Mouse (Mus musculus): ENCODE data around the gene Epb41l1.

The Epb41l1 gene

GRCm38 (mm10) chr2:156529726-156530125, 109.0 kb downstream of the Epb41l1 start:
- no peak for DNase-seq (ENCODE audit: low spot score in 2 of 2)

DNA sequence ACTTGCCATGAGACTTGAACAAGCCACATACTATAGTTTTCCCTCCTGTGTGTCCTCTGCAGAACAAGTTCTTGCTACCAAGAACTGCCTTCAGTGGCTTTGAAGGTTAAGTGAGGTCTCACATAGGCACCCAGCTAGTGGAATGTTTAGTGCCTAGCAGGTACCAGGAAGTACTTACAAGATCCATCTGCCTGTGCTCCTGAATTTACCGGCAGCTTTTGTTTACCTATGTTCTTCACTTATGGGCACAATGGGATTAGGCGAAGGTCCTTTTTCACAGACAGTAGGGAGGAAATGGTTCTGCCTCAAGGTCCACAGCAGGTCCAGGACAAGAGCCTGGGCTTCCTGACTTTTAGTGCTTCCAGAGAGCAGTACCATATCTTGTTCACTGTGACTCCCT, 112.5 kb downstream of the Epb41l1 start:
- DNase-seq (ENCODE audit: low spot score in 2 of 2), result no peak

DNA sequence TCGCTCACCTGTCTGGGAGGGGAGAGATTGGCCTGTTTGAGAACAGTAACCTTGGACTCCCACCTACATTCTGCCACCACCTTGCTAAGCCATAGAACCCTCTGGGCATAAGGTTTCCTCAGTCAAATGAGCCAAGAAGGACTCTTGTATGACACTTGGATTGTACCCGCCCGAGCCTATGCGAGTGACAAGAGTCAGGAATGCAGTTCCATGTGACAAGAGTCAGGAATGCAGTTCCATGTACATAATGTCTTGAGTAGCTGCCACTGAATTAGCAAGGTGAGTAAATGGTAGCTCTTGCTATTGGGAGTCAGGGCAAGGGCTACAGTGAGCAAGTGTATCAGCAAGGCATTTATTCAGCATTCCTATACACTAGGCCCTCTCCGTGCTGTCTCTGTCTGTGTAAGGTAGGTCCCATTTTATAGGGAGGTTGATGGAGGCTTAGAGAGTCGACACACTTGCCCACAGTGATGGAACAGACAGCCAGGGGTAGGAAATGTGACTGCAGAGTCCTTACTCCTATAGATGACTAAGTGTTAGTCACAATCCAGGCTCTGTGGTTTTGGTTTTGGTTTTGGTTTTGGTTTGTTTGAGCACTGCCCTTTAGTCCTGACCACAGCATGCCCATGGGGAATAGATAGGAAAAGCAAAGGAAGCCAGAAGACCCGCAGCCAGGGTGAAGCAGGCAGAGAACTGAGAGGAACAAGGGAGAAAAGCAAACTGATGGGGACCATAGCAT, 118.3 kb downstream of the Epb41l1 start:
- no peak for DNase-seq (ENCODE audit: low spot score in 2 of 2)

- no peak for DNase-seq (ENCODE audit: low spot score in 2 of 2)
Observed at GRCm38 (mm10) chr2:156540991-156541390, 120.3 kb downstream of the Epb41l1 start.

GRCm38 (mm10) chr2:156542410-156542809, 121.7 kb downstream of the Epb41l1 start:
- no peak for DNase-seq (ENCODE audit: low spot score in 2 of 2)

DNA sequence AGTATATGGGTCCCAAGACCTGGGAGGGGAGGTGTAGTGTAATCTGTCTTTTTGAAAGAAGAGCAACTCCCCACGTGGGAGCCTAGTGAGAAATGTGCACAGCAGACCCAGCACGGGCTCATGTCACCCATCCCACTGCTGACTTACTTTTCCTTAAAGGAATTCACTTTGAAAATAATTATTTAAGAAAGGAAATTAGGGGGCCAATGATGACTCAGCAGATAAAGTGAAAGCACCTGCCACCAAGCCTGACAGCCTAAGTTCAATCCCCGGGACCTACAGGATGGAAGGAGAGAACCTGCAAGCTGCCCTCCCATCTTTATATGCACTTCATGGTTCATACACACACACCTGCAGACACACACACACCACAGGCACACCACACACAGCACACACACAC, 123.1 kb downstream of the Epb41l1 start:
- DNase-seq (ENCODE audit: low spot score in 2 of 2), result no peak

- peak; percentile 50 to 77 for DNase-seq (ENCODE audit: low spot score in 2 of 2)
Observed at GRCm38 (mm10) chr2:156547123-156547891, 126.6 kb downstream of the Epb41l1 start, which contains the start of gene Aar2. TSS of gene Aar2 (plus strand) at chr2:156547584.

- no peak for DNase-seq (ENCODE audit: low spot score in 2 of 2)
Observed at GRCm38 (mm10) chr2:156552421-156552820, 131.7 kb downstream of the Epb41l1 start.

DNA sequence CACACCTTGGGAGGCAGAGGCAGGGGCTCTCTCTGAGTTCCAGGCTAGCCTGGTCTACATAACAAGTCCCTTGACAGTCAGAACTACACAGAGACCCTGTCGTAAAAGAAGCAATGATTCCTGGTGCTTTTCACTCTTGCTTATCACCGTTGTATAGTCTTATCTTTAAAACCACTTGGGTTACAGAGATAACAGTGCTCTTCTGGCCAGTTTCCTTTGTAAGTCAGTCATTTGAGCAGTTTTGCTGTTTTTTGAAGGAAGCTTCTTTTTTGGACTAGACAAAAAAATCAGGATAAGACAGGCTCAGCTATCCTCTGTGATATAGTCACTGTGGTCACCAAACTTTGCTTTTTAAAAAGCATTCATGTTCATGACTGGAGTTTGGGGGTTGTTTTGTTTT, 141.1 kb downstream of the Epb41l1 start:
- no peak for DNase-seq (ENCODE audit: low spot score in 2 of 2)

DNA sequence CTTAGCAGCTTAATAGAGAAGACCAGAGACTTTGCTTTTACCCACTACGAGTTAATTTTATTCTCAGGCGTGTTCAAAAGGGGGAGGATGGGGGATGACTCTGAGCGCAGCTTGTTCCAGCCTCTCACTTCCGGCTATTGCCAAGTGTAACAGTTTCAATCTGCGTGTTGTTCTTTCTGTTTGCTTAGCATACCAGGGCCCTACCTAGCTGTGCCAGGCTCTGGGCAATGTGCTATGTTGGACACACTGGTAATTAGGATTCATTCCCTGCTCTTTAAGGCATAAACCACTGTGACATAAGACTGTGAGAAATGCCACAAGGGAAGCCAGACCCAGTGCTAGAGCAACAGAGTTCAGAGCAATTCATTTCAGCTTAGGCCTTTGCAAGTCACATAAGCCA, 142.8 kb downstream of the Epb41l1 start:
- DNase-seq (ENCODE audit: low spot score in 2 of 2), result no peak

GRCm38 (mm10) chr2:156566512-156566911, 145.8 kb downstream of the Epb41l1 start:
- no peak for DNase-seq (ENCODE audit: low spot score in 2 of 2)

GRCm38 (mm10) chr2:156568647-156569046, 147.9 kb downstream of the Epb41l1 start:
- no peak for DNase-seq (ENCODE audit: low spot score in 2 of 2)

DNA sequence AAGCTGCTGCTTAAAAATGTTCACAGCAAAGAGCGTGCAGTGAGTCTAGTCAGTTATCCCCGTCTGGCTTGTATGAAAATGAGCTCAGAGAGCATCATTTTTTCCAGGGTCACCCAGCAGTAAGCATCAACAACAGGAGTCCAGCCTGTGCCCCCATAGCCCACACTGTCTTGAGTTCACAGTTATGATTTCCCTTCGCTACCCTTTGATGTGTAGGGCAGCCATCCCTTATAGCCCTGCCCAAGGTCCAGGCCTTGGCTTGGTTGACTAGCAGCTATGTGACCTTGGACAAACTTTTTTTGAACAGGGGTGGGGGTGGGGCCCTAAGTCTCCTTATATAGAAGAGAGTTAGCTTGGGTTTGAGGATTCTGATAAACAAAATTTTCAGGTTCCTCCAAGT, 148.6 kb downstream of the Epb41l1 start:
- DNase-seq (ENCODE audit: low spot score in 2 of 2), result no peak

GRCm38 (mm10) chr2:156571521-156571920, 150.8 kb downstream of the Epb41l1 start:
- DNase-seq (ENCODE audit: low spot score in 2 of 2), result no peak

DNA sequence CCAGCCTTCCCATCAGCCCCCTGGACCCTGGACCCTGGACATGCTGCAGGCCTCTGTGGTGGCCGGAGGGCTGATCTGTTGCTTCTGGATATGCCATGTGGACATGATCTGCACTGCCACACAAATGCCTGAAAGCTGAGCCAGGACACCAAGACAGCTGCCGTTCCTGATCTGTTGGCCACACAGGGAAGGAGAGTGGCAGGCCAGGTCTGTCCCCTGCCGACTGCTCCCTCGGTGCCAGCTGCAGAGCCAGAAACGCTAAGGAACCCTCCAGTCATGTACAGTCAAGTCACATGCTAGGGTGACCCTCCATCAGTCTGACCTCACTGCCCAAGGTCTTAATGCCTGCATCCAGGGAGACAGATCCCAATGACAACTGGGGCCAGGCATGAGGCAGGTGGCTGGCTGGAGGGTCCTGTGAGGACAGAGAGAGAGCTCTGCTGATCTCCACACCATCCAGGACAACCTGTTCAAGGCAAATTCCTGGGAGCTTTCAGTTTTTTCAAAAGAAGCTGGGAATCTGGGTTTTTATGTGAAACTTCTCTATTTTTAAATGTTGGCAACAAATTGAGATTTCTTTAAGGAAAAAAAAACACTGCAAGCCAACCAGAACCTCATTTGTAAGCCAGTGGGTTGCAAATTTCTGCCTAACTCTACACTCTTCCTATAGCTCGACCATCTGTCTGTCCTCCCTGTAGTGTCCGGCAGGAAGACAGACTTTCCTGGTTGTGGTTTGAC, 156.3 kb downstream of the Epb41l1 start:
- DNase-seq (ENCODE audit: low spot score in 2 of 2), result no peak

GRCm38 (mm10) chr2:156580507-156580906, 159.8 kb downstream of the Epb41l1 start:
- DNase-seq (ENCODE audit: low spot score in 2 of 2), result no peak

GRCm38 (mm10) chr2:156581244-156581643, 160.5 kb downstream of the Epb41l1 start:
- peak; percentile 80 to 85 for DNase-seq (ENCODE audit: low spot score in 2 of 2)

- DNase-seq (ENCODE audit: low spot score in 2 of 2), result no peak
Observed at GRCm38 (mm10) chr2:156582887-156583286, 162.2 kb downstream of the Epb41l1 start.

- no peak for DNase-seq (ENCODE audit: low spot score in 2 of 2)
Observed at GRCm38 (mm10) chr2:156584154-156584796, 163.6 kb downstream of the Epb41l1 start.

GRCm38 (mm10) chr2:156584797-156585471, 164.2 kb downstream of the Epb41l1 start:
- DNase-seq (ENCODE audit: low spot score in 2 of 2), result peak; percentile 59 to 63

DNA sequence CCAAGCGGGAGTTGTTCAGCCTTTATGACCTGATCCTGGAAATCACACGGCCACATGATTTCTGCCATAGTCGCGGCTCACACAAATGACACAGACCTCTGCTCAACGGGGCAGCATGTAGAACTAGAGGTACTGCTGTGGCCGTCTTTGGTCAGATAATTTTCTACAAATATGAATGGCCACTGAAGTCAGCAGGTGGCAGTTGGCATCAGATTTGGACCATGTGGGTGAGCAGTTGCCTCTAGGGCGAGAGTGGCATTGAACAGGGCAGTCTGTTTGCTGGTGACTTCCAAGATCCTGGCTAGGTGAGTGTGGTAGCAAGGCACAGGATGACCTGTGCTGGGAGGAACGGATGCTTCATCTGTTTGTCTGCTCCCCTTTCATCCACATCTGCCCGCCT, 168.8 kb downstream of the Epb41l1 start:
- no peak for DNase-seq (ENCODE audit: low spot score in 2 of 2)

Measured in frontal cortex, postnatal 10 days (tissue).